Mouse (Mus musculus): ENCODE measurements around the gene Pdcl3. TPM values are rescaled to one million over a fixed set of nuclear protein-coding genes. Genes with fewer than 3 reads are reported as not detected.
A peak's percentile ranks its signal among the peaks of the same experiment; 100 is the strongest.

The Pdcl3 gene
- total RNA-seq (2021): 10 to 100 TPM; 64.4 to 68.7 TPM

DNA sequence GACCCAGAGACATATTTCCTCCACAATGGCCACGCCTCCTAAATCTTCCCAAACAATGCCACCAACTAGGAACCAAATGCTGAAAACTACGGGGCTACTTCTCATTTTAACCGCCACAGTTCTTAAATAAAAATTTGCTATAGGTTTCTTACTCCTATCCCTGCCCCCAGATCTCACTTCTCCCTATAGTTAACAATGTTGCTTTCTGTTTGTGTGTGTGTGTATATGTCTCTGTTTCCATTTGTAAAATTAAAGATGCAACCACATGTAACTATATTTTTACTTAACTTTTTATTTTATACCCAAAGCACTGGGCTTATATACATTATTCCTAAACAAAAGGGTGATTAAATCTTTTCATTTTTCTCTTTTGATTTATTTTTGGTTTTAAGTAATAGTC lies at the start of gene Pdcl3:
Pdcl3 (plus strand) TSS at position 301 of the 400 bp plus-strand sequence.
- no peak for DNase-seq
- intact Hi-C loops (cut with DNase I): loop anchor here (10.0 kb wide), 1 partner anchor 91 kb away; the partner anchor contains the start of gene Chst10

DNA sequence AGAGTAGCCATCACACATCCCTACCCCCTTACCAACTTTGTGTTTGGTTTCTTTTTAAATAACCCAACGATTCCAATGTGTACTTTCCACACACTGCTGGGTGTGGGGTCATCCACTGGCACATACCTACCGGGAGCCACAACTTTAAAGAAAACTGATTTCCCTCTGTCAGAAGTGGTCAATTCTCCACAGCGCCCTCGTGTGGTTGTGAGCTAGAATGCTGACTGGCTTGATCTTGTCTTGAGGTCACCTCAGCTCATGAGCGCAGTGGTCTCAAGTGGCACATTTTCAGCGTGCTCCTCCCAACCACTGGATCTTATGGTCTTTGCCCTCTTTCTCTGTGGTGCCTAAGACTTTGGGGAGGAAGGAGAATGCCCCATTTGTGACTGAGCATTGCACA lies 48.6 kb upstream of the Pdcl3 start:
- intact Hi-C loops (cut with DNase I): no loop called here

GRCm38 (mm10) chr1:38938849-38939248 lies 46.6 kb upstream of the Pdcl3 start, which contains the start of gene Nms:
Nms (plus strand) TSS chr1:38939149.
- no peak for DNase-seq
- intact Hi-C loops (cut with DNase I): no loop called here

More for the DNA sequence above, 48.6 kb upstream of the Pdcl3 start:
- DNase-seq: peak; percentile 39

GRCm38 (mm10) chr1:38939608-38940007 lies 45.8 kb upstream of the Pdcl3 start:
- no peak for DNase-seq
- intact Hi-C loops (cut with DNase I): no loop called here

DNA sequence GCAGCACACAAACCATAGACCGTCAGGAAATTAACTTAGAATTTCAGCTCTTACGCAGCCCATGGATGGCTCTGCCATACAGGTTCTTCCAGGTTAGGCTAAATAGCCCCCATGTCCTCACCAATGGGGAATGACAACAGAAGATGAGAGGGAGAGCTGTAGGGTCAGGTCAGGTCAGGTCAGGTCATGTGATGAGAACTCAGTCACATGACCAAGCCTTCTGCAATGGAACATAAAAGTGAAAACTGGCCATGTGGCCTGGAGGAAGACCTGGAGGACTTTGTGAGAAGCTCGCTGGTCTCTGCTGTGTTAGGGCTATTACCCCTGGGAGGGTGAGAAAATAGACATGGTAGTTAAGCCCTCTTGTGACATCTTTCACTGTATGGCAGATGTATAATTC lies 29.0 kb upstream of the Pdcl3 start:
- intact Hi-C loops (cut with DNase I): no loop called here
- no peak for DNase-seq

- DNase-seq: no peak
- intact Hi-C loops (cut with DNase I): no loop called here
Observed at GRCm38 (mm10) chr1:38969116-38969515, 16.3 kb upstream of the Pdcl3 start.

- intact Hi-C loops (cut with DNase I): no loop called here
- DNase-seq: no peak
Observed at GRCm38 (mm10) chr1:38971712-38972111, 13.7 kb upstream of the Pdcl3 start.

DNA sequence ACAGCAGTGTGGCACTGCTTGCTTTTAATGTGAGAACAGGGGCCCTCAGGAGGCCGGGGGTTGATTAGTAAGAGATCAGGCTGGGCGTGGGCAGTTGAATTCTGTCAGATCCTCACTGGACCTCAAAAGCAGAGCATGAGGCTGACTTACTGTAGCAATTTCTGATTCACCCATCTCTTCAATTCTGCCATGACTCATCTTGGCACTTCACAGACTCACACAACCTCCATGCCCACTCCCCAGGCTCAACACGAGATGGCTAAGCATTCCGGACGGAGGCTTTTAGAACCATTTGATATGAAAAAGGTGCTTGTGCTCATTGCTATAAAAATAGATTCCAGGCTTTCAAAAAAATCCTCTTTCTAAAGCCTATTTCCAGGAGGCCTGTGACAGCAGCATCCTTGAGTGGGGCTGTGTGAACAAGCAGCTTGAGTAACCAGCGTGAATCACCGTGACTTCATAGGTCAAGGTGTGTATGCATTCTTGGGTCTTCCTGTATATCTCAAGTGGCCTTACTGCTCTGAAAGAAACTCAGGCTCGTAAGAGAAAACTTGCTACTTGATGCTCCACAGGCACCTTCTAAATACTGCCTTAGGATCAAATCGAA lies 12.3 kb upstream of the Pdcl3 start:
- intact Hi-C loops (cut with DNase I): no loop called here
- DNase-seq: no peak

DNA sequence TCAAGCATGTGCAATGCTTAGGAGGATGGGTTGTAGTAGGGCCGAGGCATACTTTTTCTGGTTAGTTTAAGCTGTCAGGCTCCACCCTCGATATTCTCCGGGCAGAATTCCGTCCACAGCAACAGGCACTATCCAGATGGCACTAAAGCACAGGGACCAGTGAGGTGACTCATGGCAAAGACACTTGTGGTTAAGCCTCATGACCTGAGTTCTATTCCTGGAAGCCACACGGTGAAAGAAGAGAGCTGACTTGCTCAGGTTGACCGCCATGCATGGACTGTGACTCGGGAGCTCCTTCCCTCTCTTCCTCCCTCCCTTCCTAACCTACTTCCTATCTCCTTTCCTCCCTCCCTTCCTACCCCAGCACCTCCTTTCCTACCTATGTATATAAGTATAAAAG lies 5.5 kb upstream of the Pdcl3 start:
- intact Hi-C loops (cut with DNase I): loop anchor here (10.0 kb wide), 1 partner anchor 85 kb away; the partner anchor contains the start of gene Chst10
- DNase-seq: no peak

GRCm38 (mm10) chr1:38983870-38984269 lies 1.5 kb upstream of the Pdcl3 start:
- intact Hi-C loops (cut with DNase I): loop anchor here (10.0 kb wide), 1 partner anchor 89 kb away; the partner anchor contains the start of gene Chst10
- no peak for DNase-seq

DNA sequence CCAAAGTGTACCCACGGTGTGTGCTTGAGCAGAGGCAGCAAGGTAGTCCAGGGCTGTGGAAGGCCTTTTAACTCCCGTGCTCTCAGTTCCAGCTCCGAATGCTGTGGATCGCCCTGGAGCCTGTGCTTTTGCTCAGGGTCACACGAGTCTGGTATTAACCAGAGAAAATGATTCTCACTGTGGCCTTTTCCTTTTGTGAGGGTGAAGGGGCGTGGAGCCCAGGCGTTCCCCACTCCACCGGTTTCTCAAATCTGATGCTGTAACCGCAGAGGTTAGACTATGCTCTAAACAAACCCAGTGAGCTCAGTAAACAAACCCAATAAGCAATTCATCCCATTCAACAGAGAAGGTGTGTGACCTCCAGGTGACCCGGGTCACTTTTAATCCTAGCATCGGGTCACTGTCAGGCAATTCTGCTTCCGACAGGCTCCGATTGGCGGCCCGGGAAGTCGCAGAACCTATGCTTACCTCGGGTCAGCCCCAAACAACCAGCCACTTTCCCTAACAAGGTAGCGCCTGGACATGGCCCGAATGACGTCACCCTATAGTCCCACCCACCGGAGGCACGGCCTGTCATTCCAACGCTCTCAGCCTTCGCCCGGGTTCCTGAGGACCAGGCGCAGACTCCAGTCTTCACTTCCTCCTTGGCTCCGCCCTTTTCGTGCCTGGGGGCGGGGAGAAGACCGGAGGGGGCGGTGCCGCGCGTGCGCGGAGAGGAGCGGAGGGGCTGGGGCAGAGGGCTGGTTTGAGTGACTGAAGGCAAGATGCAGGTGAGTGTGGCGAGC lies 1.9 kb downstream of the Pdcl3 start:
- intact Hi-C loops (cut with DNase I): loop anchor here (10.0 kb wide), 1 partner anchor 92 kb away; the partner anchor contains the start of gene Chst10
- peak; percentile 96 for DNase-seq

DNA sequence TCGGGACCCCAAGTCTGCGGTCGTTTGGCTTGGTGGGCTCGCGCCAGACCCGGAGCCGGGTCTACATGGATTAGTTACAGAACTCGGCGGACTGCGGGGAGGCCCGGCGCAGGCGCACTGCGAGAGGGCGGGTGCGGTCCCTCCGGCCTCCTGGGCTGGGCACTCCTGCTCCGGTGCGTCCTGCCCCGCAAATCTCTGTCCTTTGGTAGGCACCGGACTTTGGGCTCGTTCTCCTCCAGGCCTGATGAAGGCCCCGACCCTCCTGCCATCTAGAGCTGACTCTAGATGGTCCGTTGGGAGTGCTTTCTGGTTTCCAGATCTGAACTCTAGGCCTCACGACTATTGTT lies 2.4 kb downstream of the Pdcl3 start:
- intact Hi-C loops (cut with DNase I): loop anchor here (10.0 kb wide), 1 partner anchor 93 kb away; the partner anchor contains the start of gene Chst10

DNA sequence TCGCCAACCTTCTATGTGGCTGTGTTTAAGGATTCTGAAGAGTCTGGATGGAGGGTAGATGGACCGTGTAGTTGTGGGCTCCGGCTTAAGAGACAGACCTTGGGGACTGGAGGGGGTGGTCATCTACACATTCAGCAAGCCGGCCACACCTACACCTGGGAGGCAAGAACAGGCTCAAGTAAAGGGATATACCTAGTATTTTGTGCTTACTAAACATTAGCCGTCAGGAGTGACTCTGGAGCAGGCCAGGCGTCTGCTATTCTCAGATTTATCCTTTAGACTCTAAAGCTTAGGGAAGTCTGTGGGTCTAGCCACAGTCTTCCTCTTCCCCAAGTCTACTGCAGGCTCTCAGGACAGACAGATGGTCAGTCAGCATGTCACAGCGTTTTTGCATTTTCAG lies 2.9 kb downstream of the Pdcl3 start:
- intact Hi-C loops (cut with DNase I): loop anchor here (10.0 kb wide), 1 partner anchor 94 kb away; the partner anchor contains the start of gene Chst10
- no peak for DNase-seq

More for the DNA sequence above, 2.4 kb downstream of the Pdcl3 start:
- no peak for DNase-seq

- DNase-seq: peak; percentile 56
- intact Hi-C loops (cut with DNase I): no loop called here
Observed at GRCm38 (mm10) chr1:38992365-38992764, 7.0 kb downstream of the Pdcl3 start.

DNA sequence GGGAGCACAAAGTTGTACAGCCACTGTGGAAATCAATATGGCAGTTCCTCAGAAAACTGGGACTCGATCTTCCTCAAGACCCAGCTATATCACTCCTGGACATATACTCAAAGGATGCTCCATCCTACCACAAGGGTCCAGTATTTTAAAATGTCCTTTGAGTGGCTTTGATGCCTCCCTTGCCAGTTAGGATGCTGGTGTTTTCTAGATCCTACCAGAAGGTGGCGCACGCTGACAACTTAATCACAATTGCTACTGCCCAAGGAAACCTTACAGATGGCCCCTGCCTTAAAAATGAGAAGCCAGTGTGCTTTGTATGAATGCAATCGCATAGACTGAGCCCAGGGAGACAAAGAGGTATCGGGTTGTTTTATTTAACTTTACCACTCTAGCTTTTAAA lies 15.7 kb downstream of the Pdcl3 start:
- peak; percentile 82 for DNase-seq
- intact Hi-C loops (cut with DNase I): loop anchor here (2.0 kb wide), 1 partner anchor 522 kb away; no protein-coding TSS in a partner anchor

GRCm38 (mm10) chr1:39005751-39006354 lies 20.4 kb downstream of the Pdcl3 start:
- intact Hi-C loops (cut with DNase I): no loop called here
- no peak for DNase-seq

GRCm38 (mm10) chr1:39006830-39007829 lies 21.7 kb downstream of the Pdcl3 start:
- no peak for DNase-seq
- intact Hi-C loops (cut with DNase I): no loop called here

- intact Hi-C loops (cut with DNase I): loop anchor here (5.0 kb wide), 3 partner anchors 87 to 327 kb away; partner anchors contain the start of gene Npas2
- DNase-seq: peak; percentile 53
Observed at GRCm38 (mm10) chr1:39010583-39011021, 25.2 kb downstream of the Pdcl3 start.

- intact Hi-C loops (cut with DNase I): loop anchor here (5.0 kb wide), 3 partner anchors 85 to 325 kb away; partner anchors contain the start of gene Npas2
- no peak for DNase-seq
Observed at GRCm38 (mm10) chr1:39012576-39012975, 27.2 kb downstream of the Pdcl3 start.

DNA sequence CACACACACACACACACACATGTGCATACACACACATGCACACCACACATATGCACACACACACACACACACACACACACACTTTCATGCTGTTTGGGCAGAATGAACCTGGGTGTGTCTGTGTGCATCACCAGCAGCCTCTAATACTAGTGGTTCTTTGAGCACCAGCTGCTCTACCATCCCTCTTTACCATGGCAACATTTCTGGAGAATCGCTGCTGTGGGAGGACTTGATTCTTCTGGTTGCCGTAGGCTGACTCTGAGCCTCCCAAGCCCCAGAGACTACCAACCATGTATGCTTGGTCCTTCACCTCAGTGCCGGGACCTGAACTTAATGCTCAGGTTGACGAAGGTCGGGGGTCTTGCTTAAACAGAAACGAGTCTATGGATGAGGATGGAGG lies 28.4 kb downstream of the Pdcl3 start:
- no peak for DNase-seq
- intact Hi-C loops (cut with DNase I): loop anchor here (5.0 kb wide), 3 partner anchors 83 to 323 kb away; partner anchors contain the start of gene Npas2
